Mouse (Mus musculus): ENCODE results near the gene Alyref2.

The Alyref2 gene

GRCm38 (mm10) chr1:171501016-171501610 lies 2.2 kb upstream of the Alyref2 start:
- no peak for DNase-seq (ENCODE audit: low read depth, low spot score)

- peak; percentile 51 for DNase-seq (ENCODE audit: low read depth, low spot score)
Observed at GRCm38 (mm10) chr1:171501636-171502080, 1.6 kb upstream of the Alyref2 start.

GRCm38 (mm10) chr1:171502388-171503249 lies 659 bp upstream of the Alyref2 start:
- DNase-seq (ENCODE audit: low read depth, low spot score) = peak; percentile 88

- DNase-seq (ENCODE audit: low read depth, low spot score) = peak; percentile 78
Observed at GRCm38 (mm10) chr1:171503592-171504291, 464 bp downstream of the Alyref2 start.

GRCm38 (mm10) chr1:171504586-171504985 lies 1.3 kb downstream of the Alyref2 start:
- DNase-seq (ENCODE audit: low read depth, low spot score) = peak; percentile 43

GRCm38 (mm10) chr1:171513234-171513633 lies 10.0 kb downstream of the Alyref2 start:
- DNase-seq (ENCODE audit: low read depth, low spot score) = peak; percentile 26

- no peak for DNase-seq (ENCODE audit: low read depth, low spot score)
Observed at GRCm38 (mm10) chr1:171513760-171514159, 10.5 kb downstream of the Alyref2 start.

- DNase-seq (ENCODE audit: low read depth, low spot score) = peak; percentile 28
Observed at GRCm38 (mm10) chr1:171515039-171515438, 11.8 kb downstream of the Alyref2 start.

- no peak for DNase-seq (ENCODE audit: low read depth, low spot score)
Observed at GRCm38 (mm10) chr1:171515557-171515956, 12.3 kb downstream of the Alyref2 start.

GRCm38 (mm10) chr1:171531367-171531766 lies 28.1 kb downstream of the Alyref2 start:
- DNase-seq (ENCODE audit: low read depth, low spot score) = no peak

GRCm38 (mm10) chr1:171532830-171533229 lies 29.6 kb downstream of the Alyref2 start:
- peak; percentile 35 for DNase-seq (ENCODE audit: low read depth, low spot score)

GRCm38 (mm10) chr1:171534557-171534956 lies 31.3 kb downstream of the Alyref2 start:
- no peak for DNase-seq (ENCODE audit: low read depth, low spot score)

- DNase-seq (ENCODE audit: low read depth, low spot score) = no peak
Observed at GRCm38 (mm10) chr1:171535194-171535593, 31.9 kb downstream of the Alyref2 start, which contains the start of gene Itln1. TSS of gene Itln1 (minus strand) at chr1:171535294.

- DNase-seq (ENCODE audit: low read depth, low spot score) = no peak
Observed at GRCm38 (mm10) chr1:171540694-171541093, 37.4 kb downstream of the Alyref2 start.

GRCm38 (mm10) chr1:171551326-171551725 lies 48.0 kb downstream of the Alyref2 start:
- no peak for DNase-seq (ENCODE audit: low read depth, low spot score)

GRCm38 (mm10) chr1:171552230-171552629 lies 49.0 kb downstream of the Alyref2 start:
- DNase-seq (ENCODE audit: low read depth, low spot score) = no peak

- no peak for DNase-seq (ENCODE audit: low read depth, low spot score)
Observed at GRCm38 (mm10) chr1:171553359-171554341, 50.4 kb downstream of the Alyref2 start.
